Mouse (Mus musculus) liver, adult 2 months (tissue): ENCODE data around the gene Usp53. TPM values are rescaled to one million over a fixed set of nuclear protein-coding genes. Genes with fewer than 3 reads are reported as not detected.

Experiments used
- DNase-seq: peaks from one replicate; pipeline ENCODE4 v3.0.0-alpha.2; 2011; ENCODE audit warnings: low read depth, low spot score; ENCODE audit errors: extremely low read depth
- H3K27ac ChIP-seq: fragments of 200-500 bp; replicated peaks from 2 replicates; pipeline ENCODE4 v1.5.1; 2012; ENCODE audit warnings: low read depth, mild to moderate bottlenecking, control low read depth, inconsistent platforms, low read length; ENCODE audit not compliant: insufficient read depth
- H3K27me3 ChIP-seq: fragments of 200-500 bp; 2 replicates; pipeline ENCODE4 v1.6.1; 2012; ENCODE audit warnings: mild to moderate bottlenecking, moderate library complexity, low read length, inconsistent platforms; ENCODE audit not compliant: control insufficient read depth, insufficient read depth
- H3K36me3 ChIP-seq: fragments of 200-500 bp; 2 replicates; pipeline ENCODE4 v1.6.1; 2012; ENCODE audit warnings: low read length, inconsistent platforms; ENCODE audit not compliant: control insufficient read depth, insufficient read depth
- H3K4me1 ChIP-seq: fragments of 200-500 bp; 2 replicates; pipeline ENCODE4 v1.6.1; 2011; ENCODE audit warnings: low read length; ENCODE audit not compliant: control insufficient read depth, insufficient read depth
- H3K4me3 ChIP-seq: fragments of 200-500 bp; 2 replicates; pipeline ENCODE4 v1.5.1; 2011; ENCODE audit warnings: low read depth, mild to moderate bottlenecking, control low read depth, low read length, moderate library complexity; ENCODE audit not compliant: insufficient read depth
- H3K79me2 ChIP-seq: fragments of 200-500 bp; 2 replicates; pipeline ENCODE4 v1.6.1; 2012; ENCODE audit warnings: inconsistent platforms, mild to moderate bottlenecking, low read length, moderate library complexity; ENCODE audit not compliant: control insufficient read depth, insufficient read depth
- H3K9ac ChIP-seq: fragments of 200-500 bp; 2 replicates; pipeline ENCODE4 v1.6.1; 2012; ENCODE audit warnings: low read depth, mild to moderate bottlenecking, control low read depth, inconsistent platforms, low read length
- CTCF ChIP-seq: fragments of 200-500 bp; IDR thresholded peaks from 2 replicates; pipeline ENCODE4 v1.5.1; 2011; ENCODE audit warnings: low read depth, low read length, control low read depth
- POLR2A ChIP-seq: fragments of 200-500 bp; IDR thresholded peaks from 2 replicates; pipeline ENCODE4 v1.6.1; 2011; ENCODE audit warnings: low read length, control low read depth; ENCODE audit not compliant: insufficient read depth; ENCODE audit errors: extremely low read depth
- WGBS: fragments of 180-500 bp; shearing (Covaris S2); methylation state at CpG from one replicate; pipeline ENCODE4 v1.1.7; 2018; 5-methylcytosine and 5-hydroxymethylcytosine counted together
- polyA plus RNA-seq: library from polyadenylated mRNA; depleted of rRNA; stranded (reverse); fragments of >200 nt; gene quantifications from 2 replicates; pipeline ENCODE4 v1.2.3, GENCODE M21; 2012
- total RNA-seq: library from RNA; depleted of rRNA; stranded (reverse); fragments of >200 nt; gene quantifications from 2 replicates; pipeline ENCODE4 v1.2.3, GENCODE M21; 2014

The Usp53 gene
- total and polyA plus RNA-seq, 2 experiments, result 2.7 to 8.6 TPM

- H3K36me3 ChIP-seq, result no peaks in the 10 kb centered on the region
- TF ChIP-seq CTCF (no peak), POLR2A (no peak)
- H3K4me3 ChIP-seq, result no peak overlapping the region
- no peaks in the 10 kb centered on the region for H3K27me3 ChIP-seq
- H3K9ac ChIP-seq, result no peak overlapping the region
- no peak overlapping the region for H3K27ac ChIP-seq
- no peaks in the 10 kb centered on the region for H3K4me1 ChIP-seq
- no peak for DNase-seq
- H3K79me2 ChIP-seq, result no peaks in the 10 kb centered on the region
- 64% methylated on average over 6 of the region's 6 CpGs for WGBS
These were observed 25.1 kb upstream of the Usp53 start for GRCm38 (mm10) chr3:123009417-123009816.

- Histone ChIP-seq H3K9ac (no peak overlapping the region), H3K4me3 (no peak overlapping the region), H3K79me2 (no peaks in the 10 kb centered on the region), H3K4me1 (no peaks in the 10 kb centered on the region), H3K27ac (no peak overlapping the region), H3K27me3 (no peaks in the 10 kb centered on the region), H3K36me3 (no peaks in the 10 kb centered on the region)
- TF ChIP-seq CTCF, result no peak
- TF ChIP-seq POLR2A, result no peak
- no peak for DNase-seq
- 85% methylated on average over 10 of the region's 10 CpGs for WGBS
These were observed 23.1 kb upstream of the Usp53 start for GRCm38 (mm10) chr3:123007386-123007785.

- H3K27ac ChIP-seq, result no peak overlapping the region
These were observed 16.7 kb upstream of the Usp53 start for GRCm38 (mm10) chr3:123001053-123001452.

GRCm38 (mm10) chr3:122998511-122998910 is 14.2 kb upstream of the Usp53 start:
- Histone ChIP-seq H3K9ac (no peak overlapping the region), H3K27ac (no peak overlapping the region), H3K79me2 (no peaks in the 10 kb centered on the region), H3K4me3 (no peak overlapping the region), H3K27me3 (no peaks in the 10 kb centered on the region), H3K36me3 (no peaks in the 10 kb centered on the region), H3K4me1 (no peaks in the 10 kb centered on the region)
- WGBS, result 90% methylated on average over 8 of the region's 8 CpGs
- DNase-seq, result no peak
- TF ChIP-seq POLR2A, result no peak
- TF ChIP-seq CTCF, result no peak

More at GRCm38 (mm10) chr3:123001053-123001452, 16.7 kb upstream of the Usp53 start:
- H3K27me3 ChIP-seq, result no peaks in the 10 kb centered on the region
- H3K4me1 ChIP-seq, result no peaks in the 10 kb centered on the region
- DNase-seq, result no peak
- no peaks in the 10 kb centered on the region for H3K36me3 ChIP-seq
- no peaks in the 10 kb centered on the region for H3K79me2 ChIP-seq
- H3K9ac ChIP-seq, result no peak overlapping the region
- TF ChIP-seq POLR2A (no peak), CTCF (no peak)
- H3K4me3 ChIP-seq, result no peak overlapping the region
- WGBS, result 74% methylated on average over 3 of the region's 3 CpGs

GRCm38 (mm10) chr3:122996968-122997367 is 12.7 kb upstream of the Usp53 start:
- Histone ChIP-seq H3K9ac (no peak overlapping the region), H3K4me3 (no peak overlapping the region), H3K27ac (no peak overlapping the region), H3K27me3 (no peaks in the 10 kb centered on the region), H3K4me1 (no peaks in the 10 kb centered on the region), H3K79me2 (no peaks in the 10 kb centered on the region), H3K36me3 (no peaks in the 10 kb centered on the region)
- TF ChIP-seq POLR2A (no peak), CTCF (no peak)
- no peak for DNase-seq
- 85% methylated on average over 1 of the region's 1 CpGs for WGBS

- Histone ChIP-seq H3K4me1 (no peaks in the 10 kb centered on the region; the same call in 1 of the 2 replicates), H3K27ac (no peak overlapping the region), H3K36me3 (no peaks in the 10 kb centered on the region), H3K27me3 (no peaks in the 10 kb centered on the region), H3K79me2 (no peaks in the 10 kb centered on the region; the same call in 1 of the 2 replicates), H3K4me3 (no peak overlapping the region), H3K9ac (no peak overlapping the region)
- DNase-seq, result no peak
- WGBS, result 86% methylated on average over 11 of the region's 11 CpGs
- TF ChIP-seq CTCF, result no peak
- no peak for TF ChIP-seq POLR2A
These were observed 2.6 kb upstream of the Usp53 start for GRCm38 (mm10) chr3:122986906-122987305.
